Mouse (Mus musculus) thymus, adult 2 months (tissue): ENCODE data around the gene Gm49373.

Experiments used
- CTCF ChIP-seq: fragments of 200-500 bp; IDR thresholded peaks from 2 replicates; pipeline ENCODE4 v1.5.1; 2012; ENCODE audit warnings: mild to moderate bottlenecking, control low read depth, low read length, moderate library complexity, borderline replicate concordance; ENCODE audit not compliant: control insufficient read depth, poor library complexity, insufficient read depth; ENCODE audit errors: extremely low read depth
- POLR2A ChIP-seq: fragments of 200-500 bp; IDR thresholded peaks from 2 replicates; pipeline ENCODE4 v1.6.1; 2012; ENCODE audit warnings: mild to moderate bottlenecking, low read length, control low read depth, moderate library complexity; ENCODE audit not compliant: control insufficient read depth, poor library complexity, insufficient read depth; ENCODE audit errors: extremely low read depth

DNA sequence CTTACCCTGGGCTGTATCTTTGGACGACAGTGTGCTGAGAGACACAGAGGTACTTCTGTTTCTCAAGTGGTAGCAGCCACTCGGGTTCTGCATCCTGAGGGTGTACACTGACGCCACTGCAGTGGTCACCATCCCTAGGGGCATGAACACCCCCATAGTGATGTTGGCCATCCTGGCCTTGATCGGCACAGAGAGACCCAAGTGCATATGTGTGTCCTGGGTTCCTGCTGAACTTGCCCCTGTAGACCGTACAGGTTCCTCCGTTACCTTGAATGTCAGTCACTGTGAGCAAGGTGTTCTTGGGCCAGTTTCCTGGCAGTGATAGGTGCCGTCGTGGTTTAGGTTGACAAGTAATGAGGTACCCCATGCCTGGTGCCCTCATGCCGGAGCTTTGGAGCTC is 20.5 kb upstream of the Gm49373 start:
- TF ChIP-seq CTCF (no peak), POLR2A (no peak)
